Mouse (Mus musculus): Measurements from ENCODE around the gene Mul1. TPM values are rescaled to one million over a fixed set of nuclear protein-coding genes. Genes with fewer than 3 reads are reported as not detected.

Gene Mul1
- 15.1 and 15.4 TPM in 2 replicates for polyA plus RNA-seq (2012; rRNA removed)

DNA sequence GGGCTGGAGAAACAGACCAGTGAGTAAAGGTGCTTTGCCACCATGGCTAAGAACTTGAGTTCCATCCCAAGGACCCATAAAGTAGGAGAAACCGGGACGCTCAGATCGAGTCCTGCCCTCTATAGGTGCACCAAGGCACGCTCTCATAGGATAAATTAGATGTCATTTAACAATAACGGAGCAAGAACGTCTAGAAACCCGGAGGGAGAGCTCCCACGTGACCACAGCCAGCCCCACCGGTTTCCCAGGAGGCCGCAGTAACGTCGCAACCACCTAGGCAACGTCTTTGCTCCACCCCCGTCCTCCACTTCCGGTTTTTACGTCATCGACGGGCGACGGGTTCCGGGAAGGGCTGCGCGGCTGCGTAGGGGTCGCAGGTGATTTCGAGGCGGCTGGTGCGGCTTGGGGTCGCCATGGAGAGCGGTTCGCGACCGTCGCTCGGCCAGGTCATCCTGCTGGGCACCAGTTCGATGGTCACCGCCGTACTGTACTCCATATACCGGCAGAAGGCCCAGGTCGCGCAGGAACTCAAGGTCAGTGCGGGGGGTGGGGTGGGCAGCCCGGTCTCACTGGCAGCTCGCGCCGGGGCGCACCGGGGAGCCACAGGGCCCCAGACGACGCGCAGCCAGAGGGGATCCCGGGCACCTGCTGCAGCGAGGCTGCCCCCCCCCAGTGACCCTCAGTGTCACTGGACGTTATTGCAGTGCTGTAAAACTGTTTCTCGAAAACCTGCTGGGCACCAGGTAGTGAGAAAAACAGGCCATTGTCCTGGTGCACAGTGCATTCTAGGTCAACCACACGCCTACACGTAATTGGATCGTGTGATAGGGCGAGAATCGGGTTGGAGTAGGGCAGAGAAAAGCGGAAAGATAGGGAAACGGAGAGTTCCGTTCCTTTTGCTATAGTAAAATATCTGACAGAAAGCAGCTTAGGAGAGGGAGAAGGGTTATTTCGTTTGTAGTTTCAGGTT, at the start of gene Mul1:
TSS of gene Mul1 (plus strand) at position 325 of the 970 bp plus-strand sequence.

DNA sequence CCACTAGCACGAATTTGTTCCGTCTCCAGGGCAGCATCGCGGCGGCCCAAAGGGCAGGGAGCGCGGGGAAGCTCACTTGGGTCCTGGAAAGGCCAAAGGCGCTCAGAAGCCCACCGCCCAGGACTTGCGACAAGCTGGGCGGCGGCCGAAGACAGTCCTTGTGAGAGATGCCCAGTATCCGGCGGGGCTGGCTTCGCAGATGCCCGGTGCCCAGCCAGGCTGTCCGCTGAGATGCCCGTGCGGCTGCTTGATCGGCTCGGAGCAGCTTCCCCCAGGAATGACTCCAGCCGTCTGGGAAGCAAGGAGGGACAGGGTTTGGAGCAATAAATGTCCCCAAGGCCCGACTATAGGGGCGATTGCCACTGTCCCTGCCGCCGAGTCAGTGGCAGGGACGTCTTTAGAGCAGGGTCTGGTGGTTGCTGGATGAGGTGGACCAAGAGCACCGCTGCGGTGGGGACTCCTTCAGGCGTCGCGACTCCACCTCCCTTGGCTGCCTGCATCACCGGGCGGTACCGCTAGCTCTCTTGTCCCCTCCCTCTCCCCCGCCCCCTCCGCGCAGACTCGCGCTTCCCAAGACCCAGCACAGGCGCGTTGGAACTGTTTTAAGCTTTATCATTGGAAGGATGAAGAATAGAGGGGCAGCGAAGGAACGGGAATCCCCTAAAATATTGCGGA, 38.4 kb upstream of the Mul1 start, which contains the start of gene Fam43b:
TSS of gene Fam43b (minus strand) at position 558 of the 675 bp plus-strand sequence.

DNA sequence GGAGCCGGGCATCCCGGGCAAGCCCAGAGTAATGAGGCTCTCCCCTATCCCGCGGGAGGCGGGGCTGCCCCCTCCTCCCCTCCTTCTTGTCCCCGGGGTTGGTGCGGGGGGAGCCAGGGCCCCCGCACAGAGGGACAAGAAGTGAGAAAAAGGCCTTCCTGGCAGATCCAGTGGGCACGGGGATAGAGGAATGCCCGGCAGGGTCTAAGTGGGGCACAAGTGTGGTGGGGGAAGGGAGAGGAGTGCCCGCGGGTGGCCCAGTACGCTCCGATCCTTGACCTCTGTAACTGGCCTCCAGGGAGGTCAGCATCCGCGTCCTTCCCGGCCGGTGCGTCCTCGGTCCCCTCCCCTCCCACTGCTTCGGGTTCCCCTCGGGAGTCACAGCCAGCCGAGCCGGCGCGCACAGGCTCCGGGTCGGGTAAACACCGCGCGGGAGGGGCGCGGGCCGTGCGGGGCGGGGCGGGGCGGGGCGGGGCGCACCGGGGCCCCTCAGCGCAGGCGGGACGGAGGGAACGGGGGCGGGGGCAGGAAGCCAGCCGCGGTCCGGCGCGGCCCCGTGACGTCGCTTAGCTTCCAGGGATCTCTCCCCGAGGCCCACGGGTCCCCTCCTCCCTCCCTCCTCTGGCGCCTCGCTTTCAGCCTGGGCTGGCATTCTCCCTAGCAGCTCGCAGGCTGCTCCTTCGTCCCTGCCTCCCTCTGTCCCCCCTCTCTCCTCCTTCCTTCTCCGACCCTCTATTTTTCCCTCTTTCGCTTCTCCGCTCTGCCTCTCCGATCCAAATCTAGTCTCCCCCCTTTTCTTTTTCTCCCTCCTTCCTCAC, 19.5 kb downstream of the Mul1 start, which contains the start of gene Camk2n1:
TSS of gene Camk2n1 (plus strand) at position 562 of the 818 bp plus-strand sequence.

Other genes starting within 250 kb of the Mul1 start
- gene Hp1bp3, start 218.4 kb upstream of the Mul1 start, polyA plus RNA-seq (2012; rRNA removed), result 169 and 208 TPM in 2 replicates
- gene Sh2d5, start 184.3 kb upstream of the Mul1 start, polyA plus RNA-seq (2012; rRNA removed), result 3.3 and 4.1 TPM in 2 replicates
- gene Kif17, start 184.2 kb upstream of the Mul1 start, polyA plus RNA-seq (2012; rRNA removed), result 0.76 and 1.4 TPM in 2 replicates
- 158 and 167 TPM in 2 replicates for gene Ddost, start 129.9 kb upstream of the Mul1 start, polyA plus RNA-seq (2012; rRNA removed)
- 30.7 and 35.9 TPM in 2 replicates for gene Pink1, start 108.4 kb upstream of the Mul1 start, polyA plus RNA-seq (2012; rRNA removed)
- 1.9 and 2.7 TPM in 2 replicates for gene Cda, start 66.7 kb upstream of the Mul1 start, polyA plus RNA-seq (2012; rRNA removed)
- gene Fam43b, start 38.1 kb upstream of the Mul1 start, polyA plus RNA-seq (2012; rRNA removed), result 0.04 and 0.16 TPM in 2 replicates
- gene Camk2n1, start 19.6 kb downstream of the Mul1 start, polyA plus RNA-seq (2012; rRNA removed), result 14.0 and 18.2 TPM in 2 replicates
- gene Vwa5b1, start 201.2 kb downstream of the Mul1 start, polyA plus RNA-seq (2012; rRNA removed), result 0.20 and 0.37 TPM in 2 replicates

Data from central nervous system, embryonic 11.5 days (tissue).